Mouse (Mus musculus) ZHBTc4 (cell line): ENCODE measurements at regions not wholly inside any gene's neighbourhood (a gene's known extent, or its start where the extent isn't known, plus 50 kb on each side); places are given as distances from the start of the nearest gene placed in this dataset.

Experiments used
- DNase-seq: peaks from one replicate; pipeline ENCODE4 v3.0.0-alpha.2; 2011; ENCODE audit warnings: low read depth, low spot score

DNA sequence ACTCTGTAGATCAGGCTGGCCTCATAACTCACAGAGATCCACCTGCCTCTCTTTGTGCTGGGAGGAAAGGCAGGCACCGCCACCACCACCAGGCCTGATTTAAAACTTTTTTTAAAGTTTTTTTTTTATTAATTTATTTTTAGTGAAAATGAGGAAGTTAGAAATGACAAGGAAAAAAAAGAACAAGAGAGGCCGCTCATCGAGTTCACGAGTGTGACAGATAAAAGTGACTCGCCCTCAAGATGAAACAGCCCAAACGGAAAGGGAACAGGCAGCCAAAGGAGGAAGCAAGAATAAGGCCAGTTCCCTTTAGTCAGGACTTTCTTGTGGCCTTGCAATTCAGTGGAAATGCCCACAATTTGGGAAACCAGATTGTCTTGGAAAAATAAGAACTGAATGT is 163.4 kb upstream of the Jmjd1c start:
- DNase-seq, result no peak

DNA sequence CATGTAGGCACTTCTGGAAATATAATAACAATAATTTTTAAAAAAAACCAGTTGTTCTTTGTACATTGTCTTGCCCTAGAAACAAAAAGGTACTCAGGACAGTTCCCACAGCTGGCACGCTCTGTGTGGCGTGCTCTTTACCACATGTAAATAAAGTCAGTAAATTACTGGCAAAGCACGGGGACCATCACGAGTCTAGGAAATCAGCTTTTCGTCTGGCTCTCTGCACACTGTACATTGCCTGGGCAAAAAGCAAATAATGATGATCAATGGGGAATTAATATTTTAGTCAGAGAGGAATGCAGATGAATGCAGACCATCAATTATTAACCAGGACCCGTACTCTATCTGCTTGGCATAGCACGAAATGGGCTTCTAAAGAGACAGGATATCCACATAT is 162.2 kb upstream of the Jmjd1c start:
- DNase-seq, result no peak

DNA sequence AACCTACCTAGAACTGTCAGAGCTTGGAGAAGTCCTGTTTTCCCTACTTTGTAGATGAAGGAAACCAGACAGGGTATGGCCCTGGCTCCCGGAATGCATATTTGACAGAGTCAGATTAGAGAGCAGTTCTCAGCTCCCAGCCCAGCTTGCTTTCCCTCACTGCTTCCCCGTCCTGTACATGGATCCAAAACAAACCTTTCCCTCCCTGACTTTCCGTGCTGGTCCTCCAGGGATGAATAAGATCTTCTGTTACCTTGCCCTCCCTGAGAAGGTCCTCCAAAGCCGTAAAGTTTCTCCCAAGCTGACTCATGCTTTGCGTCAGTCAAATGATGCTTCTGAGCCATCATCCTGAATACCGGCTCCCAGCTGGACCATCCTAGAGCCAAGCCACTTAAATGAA is 160.2 kb upstream of the Jmjd1c start:
- no peak for DNase-seq

DNA sequence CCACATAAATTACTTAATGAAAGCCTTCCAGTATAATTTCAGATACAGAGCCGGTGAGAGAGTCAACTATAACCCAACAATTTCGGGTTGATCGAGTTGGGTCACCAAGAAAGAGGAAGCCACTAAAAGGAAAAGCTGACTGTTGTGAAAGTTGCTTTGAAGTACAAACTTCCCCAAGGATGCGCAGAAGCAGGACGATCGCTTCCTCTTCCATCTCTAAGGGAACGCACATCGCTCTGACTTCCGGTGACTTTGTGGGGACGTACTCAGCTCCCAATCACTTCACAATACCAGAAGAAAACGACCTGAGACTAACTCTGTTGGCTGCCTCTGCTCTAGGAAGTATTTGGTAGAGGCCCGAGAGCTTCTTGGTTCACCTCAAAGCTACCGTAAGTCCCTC is 158.8 kb upstream of the Jmjd1c start:
- no peak for DNase-seq

DNA sequence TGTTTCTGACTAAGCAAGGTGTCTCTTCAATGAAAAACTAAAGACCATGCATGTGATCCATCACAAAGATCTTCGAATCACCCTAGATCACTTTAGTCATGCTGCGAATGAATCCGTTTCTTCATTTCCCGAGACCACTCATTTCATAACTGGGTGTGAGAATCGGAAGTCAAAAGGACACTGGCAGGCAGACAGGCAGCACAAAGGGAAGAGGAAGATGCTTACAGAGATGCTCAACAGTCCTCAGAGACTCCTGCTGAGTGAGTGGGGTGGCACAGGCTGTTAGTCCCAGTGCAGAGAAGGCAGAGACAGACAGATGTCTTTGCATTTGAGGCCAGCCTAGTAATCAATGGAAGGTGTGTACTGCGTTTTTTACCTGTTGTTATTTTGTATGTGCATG is 155.6 kb upstream of the Jmjd1c start:
- no peak for DNase-seq

DNA sequence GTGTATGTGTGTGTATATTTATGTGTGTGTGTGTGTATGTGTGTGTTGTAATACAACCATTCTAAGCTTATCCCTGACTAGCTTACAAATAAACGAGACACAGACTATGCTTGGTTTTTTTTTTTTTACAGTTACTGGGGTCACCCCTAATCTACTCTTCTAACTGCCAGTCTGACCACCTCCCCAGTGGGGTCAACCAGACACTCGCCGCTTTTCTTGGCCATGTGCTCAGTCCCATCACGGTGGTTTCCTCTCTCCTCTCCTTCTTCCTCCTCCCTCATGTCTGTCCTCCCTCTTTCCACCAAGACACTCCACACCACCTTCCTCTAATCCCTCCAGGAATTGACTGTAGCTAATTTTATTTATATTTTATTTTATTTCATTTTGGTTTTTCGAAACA is 155.0 kb upstream of the Jmjd1c start:
- no peak for DNase-seq

DNA sequence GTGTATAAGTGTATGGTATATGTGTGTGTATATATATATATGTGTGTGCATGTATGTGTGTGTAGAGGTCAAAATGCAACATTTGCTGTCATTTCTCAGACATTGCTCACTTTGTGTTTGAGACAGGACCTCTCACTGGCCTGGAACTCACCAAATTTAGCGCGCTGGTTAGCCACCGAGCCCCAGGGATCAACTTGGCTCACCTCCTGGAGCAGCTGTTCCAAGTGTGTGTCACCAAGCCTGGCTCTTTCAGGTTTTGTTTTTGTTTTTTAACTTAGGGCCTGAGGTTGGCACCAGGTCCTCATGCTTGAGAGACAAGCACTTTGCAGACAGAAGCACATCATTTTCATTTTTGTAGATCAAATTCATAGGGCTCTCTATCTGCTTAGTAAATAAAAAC is 154.0 kb upstream of the Jmjd1c start:
- no peak for DNase-seq

DNA sequence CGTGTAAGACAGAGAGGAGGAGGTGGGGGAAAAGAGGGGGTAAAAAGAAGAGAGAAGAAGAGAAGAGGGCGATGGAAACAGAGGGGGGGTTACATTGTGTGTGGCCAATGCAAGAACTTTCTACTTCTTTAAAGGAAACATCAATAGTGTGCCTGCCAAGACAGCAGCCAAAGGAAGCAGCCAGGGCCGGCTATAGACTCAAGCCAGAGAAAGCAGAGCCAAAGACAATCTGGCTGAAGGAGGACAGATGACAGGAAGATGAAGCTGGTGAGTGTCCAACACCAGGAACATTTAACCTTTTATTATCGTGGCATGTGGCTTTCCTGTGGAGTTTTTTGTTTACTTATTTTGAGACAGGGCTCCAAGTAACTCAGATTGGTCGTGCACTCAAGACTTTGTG is 152.1 kb upstream of the Jmjd1c start:
- no peak for DNase-seq

DNA sequence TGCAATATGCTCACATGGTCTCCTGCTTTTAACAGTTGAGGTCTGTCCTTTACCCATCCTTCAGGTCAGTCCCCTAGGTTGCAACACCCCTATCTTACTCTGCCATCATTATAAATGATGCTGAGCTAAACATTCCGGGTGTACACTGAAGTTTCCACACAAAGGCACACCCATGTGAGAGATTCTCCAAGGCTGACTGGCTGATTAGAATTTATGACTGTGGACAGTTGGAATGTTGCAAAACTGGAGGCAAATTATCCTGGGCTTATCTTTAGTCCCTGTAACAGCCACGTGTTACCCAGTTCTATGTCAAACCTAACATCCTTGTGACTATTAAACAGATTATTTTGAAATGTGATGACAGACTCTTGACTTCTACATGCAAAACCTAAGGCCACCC is 149.8 kb upstream of the Jmjd1c start:
- DNase-seq, result no peak

DNA sequence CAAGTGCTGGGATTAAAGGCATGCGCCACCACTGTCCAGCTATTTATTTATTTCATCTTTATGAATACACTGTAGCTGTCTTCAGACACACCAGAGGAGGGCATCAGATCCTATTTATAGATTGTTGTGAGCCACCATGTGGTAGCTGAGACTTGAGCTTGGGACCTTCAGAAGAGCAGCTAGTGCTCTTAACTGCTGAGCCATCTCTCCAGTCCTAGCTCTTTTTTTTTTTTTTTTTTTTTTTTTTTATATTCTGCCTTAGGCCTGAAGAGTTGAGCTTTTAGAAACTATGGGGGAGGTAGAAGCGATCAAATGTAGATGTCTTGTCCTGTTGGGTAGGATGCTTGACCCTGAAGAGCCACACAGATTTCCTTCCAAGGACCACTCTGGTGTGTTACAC is 147.6 kb upstream of the Jmjd1c start:
- DNase-seq, result no peak

DNA sequence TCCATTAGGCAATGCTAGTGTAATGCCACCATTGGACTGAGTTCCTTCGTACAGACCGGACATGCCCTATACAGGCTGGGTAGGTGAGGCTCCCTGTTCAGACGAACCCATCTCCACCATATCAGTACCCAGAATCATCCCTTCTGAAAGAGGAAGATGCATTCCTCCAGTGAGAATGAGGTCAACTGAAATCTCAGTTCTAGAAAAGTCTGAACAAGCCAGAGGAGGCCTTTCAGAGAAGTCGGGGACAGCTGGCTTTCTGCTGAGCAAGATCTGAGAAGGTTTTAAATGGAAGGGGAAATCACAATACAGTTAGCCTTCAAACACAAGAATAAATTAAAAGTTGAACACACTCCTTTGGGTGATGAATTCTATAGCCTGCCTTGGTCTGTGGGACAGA is 145.5 kb upstream of the Jmjd1c start:
- DNase-seq, result no peak

DNA sequence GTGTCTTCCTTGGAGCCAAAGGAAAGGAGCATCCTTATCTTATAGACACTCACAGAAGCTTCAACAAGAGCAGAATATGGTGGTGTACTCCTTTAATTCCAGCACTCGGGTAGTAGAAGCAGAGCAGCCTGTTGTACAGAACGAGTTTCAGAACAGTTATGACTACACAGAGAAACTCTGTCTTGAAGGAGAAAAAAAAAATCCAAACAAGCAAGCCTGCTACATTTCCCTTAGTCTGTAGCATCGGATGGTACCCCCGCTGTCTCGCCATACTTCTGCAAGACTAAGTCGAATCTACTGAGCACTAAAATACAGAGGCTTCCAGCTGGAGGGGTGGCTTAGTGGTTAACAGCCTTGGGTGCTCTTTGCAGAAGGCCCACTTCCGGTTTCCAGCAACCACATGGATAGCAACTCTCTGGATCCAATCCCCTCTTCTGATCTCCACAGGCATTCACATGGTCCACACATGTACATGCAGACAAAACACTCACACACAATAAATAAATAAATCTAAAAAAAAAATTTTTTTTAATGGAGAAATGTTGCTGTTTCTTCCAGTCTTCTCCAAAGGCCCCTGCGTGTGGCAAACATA is 144.6 kb upstream of the Jmjd1c start:
- DNase-seq, result no peak

DNA sequence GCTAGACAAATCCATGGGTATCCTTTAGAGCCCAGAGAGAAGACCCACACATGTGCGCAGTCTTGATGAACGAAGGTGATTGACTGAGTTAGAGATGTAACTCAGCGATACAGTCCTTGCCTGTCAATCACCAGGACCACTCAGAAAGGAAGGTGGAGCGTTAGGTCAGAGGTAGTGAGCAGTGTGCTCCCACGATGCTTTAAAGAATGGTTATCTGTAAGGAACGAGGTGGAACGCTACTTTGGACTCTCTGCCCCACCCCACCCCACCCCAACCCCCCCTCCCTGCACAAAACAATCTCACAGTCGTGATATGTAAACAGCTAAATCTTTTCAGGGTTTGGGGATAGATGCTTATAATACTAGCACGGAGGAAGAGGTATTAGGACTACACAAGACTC is 144.0 kb upstream of the Jmjd1c start:
- no peak for DNase-seq

DNA sequence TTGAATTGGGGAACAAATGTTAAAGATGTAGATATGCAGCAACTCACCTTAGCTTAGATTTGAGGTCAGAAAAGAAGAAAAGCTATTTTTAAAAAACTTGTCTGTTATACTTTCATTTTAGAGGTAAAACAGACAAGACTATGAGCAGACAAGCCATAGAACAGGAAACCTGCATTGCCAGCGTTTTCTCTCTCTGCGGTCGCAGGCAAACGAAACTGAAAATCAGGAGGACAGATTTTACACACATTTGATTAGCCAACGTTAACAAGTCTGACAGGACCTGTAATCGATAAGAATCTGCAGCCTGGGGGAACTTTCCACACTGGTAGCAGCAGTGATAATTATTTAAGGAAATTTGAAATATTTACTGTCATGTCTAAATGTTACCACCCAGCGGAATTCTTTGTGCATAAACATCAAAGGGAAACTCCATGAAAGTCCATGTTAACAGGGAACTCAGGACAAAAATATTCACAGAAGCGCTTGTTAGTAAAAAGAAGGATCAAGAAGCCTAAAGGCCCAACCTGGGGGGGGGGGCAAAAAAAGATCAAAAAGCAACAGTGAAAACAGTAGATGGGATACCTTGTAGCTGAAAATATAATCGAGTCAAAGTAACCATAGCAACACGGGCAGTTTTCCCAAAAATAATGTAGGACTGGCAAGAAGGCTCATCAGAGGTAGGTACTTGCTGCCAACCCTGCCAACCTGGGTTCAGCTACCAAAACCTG is 142.5 kb upstream of the Jmjd1c start:
- no peak for DNase-seq

DNA sequence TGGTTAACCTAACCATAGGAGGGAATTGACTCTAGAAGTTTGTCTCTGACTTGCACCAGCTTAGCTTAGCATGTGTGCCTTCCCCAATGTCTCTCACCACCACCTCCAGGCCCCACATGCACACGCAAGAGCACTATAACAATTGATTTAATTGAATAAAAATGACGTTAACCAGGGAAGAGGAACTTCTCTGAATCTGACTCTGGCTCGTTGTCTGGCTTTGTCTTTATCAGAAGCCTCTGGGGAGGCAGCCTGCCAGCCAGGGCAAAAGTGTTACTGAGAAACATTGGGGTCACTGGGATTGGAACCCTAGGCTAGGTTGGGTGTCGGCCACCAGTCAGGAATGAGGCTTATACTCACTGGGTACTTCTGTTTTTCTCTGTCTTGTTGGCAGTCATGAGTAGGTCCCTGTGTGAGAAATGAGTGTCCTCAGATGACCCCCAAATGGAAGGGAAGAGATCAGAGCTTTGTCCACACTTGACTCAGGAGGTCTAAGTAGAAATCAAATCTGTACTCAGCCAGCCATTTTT is 141.9 kb upstream of the Jmjd1c start:
- no peak for DNase-seq

DNA sequence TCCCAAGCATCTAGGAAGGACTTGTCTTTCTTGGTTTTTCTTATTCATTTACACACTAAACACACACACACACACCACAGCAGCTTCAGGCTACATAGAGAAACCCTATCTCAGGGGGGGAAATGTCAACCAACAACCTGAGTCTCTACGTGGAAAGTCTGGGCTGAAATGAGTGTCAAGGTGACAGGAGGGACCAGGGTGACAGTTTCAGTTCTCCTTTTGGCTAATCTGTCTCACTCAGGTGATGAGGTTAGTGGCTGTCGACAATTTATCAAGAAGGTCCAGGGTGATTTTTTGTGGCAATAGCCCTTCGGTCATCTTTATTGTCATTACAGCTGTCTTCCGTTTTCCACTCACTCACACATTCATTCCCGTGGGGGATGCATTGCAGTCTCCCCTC is 140.5 kb upstream of the Jmjd1c start:
- no peak for DNase-seq

DNA sequence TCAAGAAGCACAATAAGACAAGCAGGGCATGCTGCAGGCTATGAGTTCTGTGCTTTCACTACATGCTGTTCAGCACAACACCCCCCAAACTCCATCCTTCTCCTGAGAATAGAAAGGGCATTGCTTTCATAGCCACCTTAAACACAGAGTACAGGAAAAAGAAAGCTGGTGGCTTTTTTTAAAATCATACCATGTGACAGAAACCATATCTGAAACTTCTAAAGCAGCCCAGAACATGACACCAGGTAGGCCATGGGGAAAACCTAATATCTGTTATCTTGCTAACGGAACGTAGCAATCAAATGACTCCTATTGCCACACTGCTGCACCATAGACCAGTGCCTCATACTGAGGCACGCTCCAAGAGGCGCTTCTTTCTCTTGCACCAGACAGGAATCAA is 139.3 kb upstream of the Jmjd1c start:
- DNase-seq, result no peak

DNA sequence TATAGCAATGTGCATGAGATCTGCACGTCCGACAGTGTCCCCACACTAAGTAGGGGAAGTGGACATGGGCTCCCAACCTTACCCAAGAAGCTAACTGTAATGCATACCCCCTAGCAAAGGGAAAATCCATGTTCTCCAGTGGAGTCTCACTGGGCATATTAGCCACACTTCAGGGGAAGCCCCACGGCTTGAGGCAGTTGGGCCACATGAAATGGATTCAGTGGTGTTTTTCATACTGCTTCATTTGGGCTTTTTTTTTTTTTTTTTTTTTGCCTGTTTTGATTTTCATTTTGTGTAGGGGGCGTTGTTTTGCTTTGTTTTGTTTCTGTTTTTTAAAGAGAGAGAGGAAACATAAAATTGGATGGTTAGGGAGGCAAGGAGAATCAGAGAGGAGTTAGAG is 138.6 kb upstream of the Jmjd1c start:
- DNase-seq, result no peak
